Mouse (Mus musculus) subcutaneous adipose tissue, adult 2 months (tissue): Measurements from ENCODE around the gene Lyrm9. TPM values are rescaled to one million over a fixed set of nuclear protein-coding genes. Genes with fewer than 3 reads are reported as not detected.

ENCODE experiments used
- polyA plus RNA-seq: library from polyadenylated mRNA; depleted of rRNA; stranded (reverse); fragments of >200 nt; gene quantifications from 2 replicates; pipeline ENCODE4 v1.2.3, GENCODE M21; 2012; ENCODE audit warnings: low replicate concordance; rRNA removed

The Lyrm9 gene
- 13.2 and 26.3 TPM in 2 replicates for polyA plus RNA-seq

DNA sequence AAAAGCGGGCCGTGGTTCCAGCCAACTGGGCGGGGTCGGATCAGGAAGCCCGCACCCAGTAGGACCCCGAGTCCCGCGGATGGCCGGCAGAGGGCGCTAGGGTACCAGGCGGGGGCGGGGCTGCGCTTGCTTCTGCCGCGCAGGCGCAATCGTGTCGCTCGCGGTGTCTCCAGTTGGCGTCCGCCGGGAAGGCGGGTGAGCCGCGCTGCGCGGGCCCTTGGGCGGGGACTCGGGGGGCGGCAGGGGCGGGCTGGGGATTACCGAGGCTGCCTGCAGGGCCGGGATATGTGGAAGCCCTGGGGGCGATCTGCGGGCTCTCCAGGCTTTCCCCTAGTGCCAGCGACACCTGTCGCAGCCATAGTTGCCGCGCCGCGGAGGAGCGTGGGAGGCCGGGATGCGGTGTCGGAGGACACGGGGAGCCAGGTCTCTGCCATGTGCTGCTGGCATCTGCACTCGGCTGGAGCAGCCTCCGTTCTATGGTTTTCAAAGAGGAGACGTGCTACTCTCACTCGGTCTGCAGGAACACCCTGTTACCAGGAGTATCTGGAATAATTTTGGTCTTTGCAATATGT lies at the start of gene Lyrm9:
Gene Lyrm9, plus strand, starts transcription at position 143 of the 572 bp plus-strand sequence.

Other genes with a start within 250 kb of the Lyrm9 start
- 14.8 and 15.9 TPM in 2 replicates for gene Nlk, start 129.2 kb upstream of the Lyrm9 start, polyA plus RNA-seq
- gene Ccnq, start 74.9 kb upstream of the Lyrm9 start, polyA plus RNA-seq: 40.4 and 68.6 TPM in 2 replicates
- gene Nos2, start 94.2 kb downstream of the Lyrm9 start, polyA plus RNA-seq: 4.5 and 11.9 TPM in 2 replicates
- gene Lgals9, start 158.4 kb downstream of the Lyrm9 start, polyA plus RNA-seq: 193 and 231 TPM in 2 replicates